Mouse (Mus musculus) left cerebral cortex, adult 18-20 months (tissue): ENCODE data around the gene Trio. TPM values are rescaled to one million over a fixed set of nuclear protein-coding genes. Genes with fewer than 3 reads are reported as not detected.

Source experiments
- DNase-seq, 2 experiments: peaks; one replicate each; pipeline ENCODE4 v3.0.0; 2021 to 2022; ENCODE audit warnings: low spot score in 2 of 2, mixed read lengths in 1 of 2
- long read RNA-seq, 2 experiments: library from polyadenylated mRNA; stranded (forward); transcript quantifications; one replicate each; pipeline ENCODE4 v2.0.0; 2021
- total RNA-seq, 2 experiments: library from RNA; stranded (reverse); gene quantifications; 2 replicates each; pipeline ENCODE4 v1.2.3; 2021

The Trio gene
- 100 to 1,000 TPM; 207 to 235 TPM for total RNA-seq
- long read RNA-seq, experiment 1, partial matches to known transcripts, result 26 of 49 reads
- long read RNA-seq, experiment 1, other reads (novel, unspliced or antisense), result 23 of 49 reads
- long read RNA-seq, experiment 2, partial matches to known transcripts, result 15 of 28 reads
- long read RNA-seq, experiment 2, other reads (novel, unspliced or antisense), result 13 of 28 reads

GRCm38 (mm10) chr15:28025447-28026166 is at the start of gene Trio:
Gene Trio (minus strand): TSS chr15:28025848.
- DNase-seq, result peak; percentile 96

- no peak for DNase-seq
Measured at GRCm38 (mm10) chr15:28074416-28074970, 48.8 kb upstream of the Trio start.

GRCm38 (mm10) chr15:28071601-28072000 is 46.0 kb upstream of the Trio start:
- DNase-seq, result no peak

- no peak for DNase-seq
Measured at GRCm38 (mm10) chr15:28070771-28071419, 45.2 kb upstream of the Trio start.

GRCm38 (mm10) chr15:28070221-28070620 is 44.6 kb upstream of the Trio start:
- no peak for DNase-seq

- DNase-seq, result no peak
Measured at GRCm38 (mm10) chr15:28067373-28067772, 41.7 kb upstream of the Trio start.

- no peak for DNase-seq
Measured at GRCm38 (mm10) chr15:28066468-28066867, 40.8 kb upstream of the Trio start.

GRCm38 (mm10) chr15:28065572-28065971 is 39.9 kb upstream of the Trio start:
- DNase-seq, result no peak

- DNase-seq, result no peak
Measured at GRCm38 (mm10) chr15:28064733-28065088, 39.1 kb upstream of the Trio start.

- DNase-seq, result no peak
Measured at GRCm38 (mm10) chr15:28064081-28064732, 38.6 kb upstream of the Trio start.

- DNase-seq, result no peak
Measured at GRCm38 (mm10) chr15:28063466-28063865, 37.8 kb upstream of the Trio start.

- DNase-seq, result no peak
Measured at GRCm38 (mm10) chr15:28062016-28062415, 36.4 kb upstream of the Trio start.

GRCm38 (mm10) chr15:28060977-28061376 is 35.3 kb upstream of the Trio start:
- DNase-seq, result no peak

- no peak for DNase-seq
Measured at GRCm38 (mm10) chr15:28060423-28060822, 34.8 kb upstream of the Trio start.

GRCm38 (mm10) chr15:28057545-28057944 is 31.9 kb upstream of the Trio start:
- no peak for DNase-seq

- no peak for DNase-seq
Measured at GRCm38 (mm10) chr15:28054731-28055130, 29.1 kb upstream of the Trio start.

- DNase-seq, result no peak
Measured at GRCm38 (mm10) chr15:28054111-28054510, 28.5 kb upstream of the Trio start.

- DNase-seq, result no peak
Measured at GRCm38 (mm10) chr15:28053226-28053625, 27.6 kb upstream of the Trio start.

- no peak for DNase-seq
Measured at GRCm38 (mm10) chr15:28051811-28052210, 26.2 kb upstream of the Trio start.

GRCm38 (mm10) chr15:28051104-28051625 is 25.5 kb upstream of the Trio start:
- DNase-seq, result no peak

- DNase-seq, result no peak
Measured at GRCm38 (mm10) chr15:28047711-28048110, 22.1 kb upstream of the Trio start.
